8 mouse cellular contexts compared by ENCODE assay signal in the genomic region with DNA sequence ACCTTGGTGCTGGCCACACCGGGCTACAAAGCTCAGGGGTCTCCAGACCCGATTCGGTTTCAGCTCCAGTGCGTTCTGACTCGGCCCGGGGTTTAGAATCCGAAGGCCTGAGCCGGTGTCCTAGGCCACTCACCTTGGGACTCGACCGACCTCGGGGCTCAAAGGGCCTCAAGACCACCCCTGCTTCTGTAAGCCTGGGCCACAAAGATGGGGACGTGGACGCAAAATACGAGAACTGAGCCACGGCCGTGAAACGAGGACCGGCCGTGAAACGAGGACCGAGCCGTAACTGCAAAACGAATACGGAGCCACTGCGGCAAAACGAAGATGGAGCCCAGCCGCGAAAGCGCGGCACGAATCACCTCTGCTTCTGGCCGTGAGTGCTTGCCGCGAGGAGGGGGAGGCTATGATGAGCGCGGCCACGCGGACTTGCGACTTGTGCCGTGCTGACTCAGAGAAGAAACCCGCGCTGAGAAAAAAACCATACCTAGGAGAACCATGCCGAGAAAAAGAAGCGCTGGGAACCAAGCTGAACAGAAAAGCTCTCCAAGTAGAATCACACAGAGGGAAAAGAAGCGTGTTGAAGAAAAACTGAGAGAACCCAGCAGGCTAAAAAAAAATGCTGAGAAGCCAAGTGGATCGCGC.
A peak's percentile ranks its signal among the peaks of the same experiment; 100 is the strongest.
DNase-seq lines count a peak whose midpoint lies in the region; ATAC-seq lines count a peak whose summit lies in the region.

No protein-coding gene starts in this region.

- ATAC-seq in CD4-positive, CD25-positive, alpha-beta regulatory T cell, adult 4 months, result peak; percentile 28
- no peak for ATAC-seq in embryonic facial prominence, embryonic 13.5 days (ENCODE audit: insufficient number of reproducible peaks, insufficient read depth, low FRiP score, low TSS enrichment, low read depth)
- peak; percentile 53 for ATAC-seq in megakaryocyte, adult 5-6 weeks (ENCODE audit: poor library complexity, severe bottlenecking)

- H3K36me3 ChIP-seq in embryonic facial prominence, embryonic 13.5 days, result no peaks in the 10 kb centered on the region

- peaks cover 16% of the 10 kb centered on the region for H3K9me3 ChIP-seq in embryonic facial prominence, embryonic 13.5 days

- DNase-seq in adipocyte (ENCODE audit: low spot score), result peak; percentile 32
- peak; percentile 50 for DNase-seq in heart, postnatal 4 days
- DNase-seq in left cerebral cortex, postnatal 14 days (ENCODE audit: low spot score in 2 of 2), result peak; percentile 42 to 45
- DNase-seq in skeletal muscle tissue, adult 2 months (ENCODE audit: low read depth, low spot score), result peak; percentile 24
- DNase-seq in urinary bladder, adult 2 months (ENCODE audit: low spot score), result no peak

- H3K27me3 ChIP-seq in embryonic facial prominence, embryonic 13.5 days, result no peaks in the 10 kb centered on the region

- peak overlapping the region; percentile 77 for H3K27ac ChIP-seq in embryonic facial prominence, embryonic 13.5 days

- peaks cover 26% of the 10 kb centered on the region for H3K4me1 ChIP-seq in embryonic facial prominence, embryonic 13.5 days

- H3K4me3 ChIP-seq in embryonic facial prominence, embryonic 13.5 days, result peak overlapping the region; percentile 65

- H3K4me2 ChIP-seq in embryonic facial prominence, embryonic 13.5 days, result peak overlapping the region; percentile 61

- 49% methylated on average over 47 of the region's 47 CpGs for WGBS in embryonic facial prominence, embryonic 13.5 days

- intact Hi-C loops in left cerebral cortex, postnatal 14 days (cut with DNase I), result loop anchor here (5.0 to 10.0 kb wide), 2 partner anchors 141 to 167 kb away; a partner anchor contains a TSS

- H3K9ac ChIP-seq in embryonic facial prominence, embryonic 13.5 days, result peak overlapping the region; percentile 80
